Mouse (Mus musculus): ENCODE measurements around the gene Grm4. TPM values are rescaled to one million over a fixed set of nuclear protein-coding genes. Genes with fewer than 3 reads are reported as not detected.

Grm4 gene
- polyA plus RNA-seq, 1 experiment from 2014 or later = not detected

GRCm38 (mm10) chr17:27457863-27458494, 63.2 kb downstream of the Grm4 start:
- H3K27me3 ChIP-seq (ENCODE audit: control insufficient read depth, insufficient read depth, low read length) = 0 out of 2 replicates have a peak, but pooled peaks cover 7% of the 10 kb centered on the region
- H3K36me3 ChIP-seq (ENCODE audit: control insufficient read depth, insufficient read depth, low read length) = no peaks in the 10 kb centered on the region
- no peak overlapping the region for H3K4me3 ChIP-seq (ENCODE audit: control insufficient read depth in 1 of 2, insufficient read depth in 1 of 2, low read depth in 1 of 2, low read length in 2 of 2)
- no peak overlapping the region for H3K27ac ChIP-seq (replicated peaks in 1 of 2; ENCODE audit: control insufficient read depth in 1 of 2, insufficient read depth in 1 of 2, low read depth in 2 of 2, low read length in 2 of 2)
- no peak overlapping the region for H3K4me2 ChIP-seq (ENCODE audit: low read length)
- WGBS = 58% methylated on average over 3 of the region's 3 CpGs
- ATAC-seq (ENCODE audit: insufficient number of reproducible peaks, insufficient read depth, low FRiP score, low read depth) = no peak
- no peaks in the 10 kb centered on the region for H3K9me3 ChIP-seq (ENCODE audit: control insufficient read depth, low read length)
- H3K9ac ChIP-seq (ENCODE audit: low read length) = no peak overlapping the region
- no peaks in the 10 kb centered on the region for H3K4me1 ChIP-seq (ENCODE audit: control insufficient read depth in 2 of 2, insufficient read depth in 2 of 2, low read length in 2 of 2)

GRCm38 (mm10) chr17:27457038-27457577, 64.1 kb downstream of the Grm4 start:
- Histone ChIP-seq H3K27me3 (ENCODE audit: control insufficient read depth, insufficient read depth, low read length) (0 out of 2 replicates have a peak, but pooled peaks cover 7% of the 10 kb centered on the region), H3K4me3 (ENCODE audit: control insufficient read depth in 1 of 2, insufficient read depth in 1 of 2, low read depth in 1 of 2, low read length in 2 of 2) (no peak overlapping the region), H3K27ac (replicated peaks in 1 of 2; ENCODE audit: control insufficient read depth in 1 of 2, insufficient read depth in 1 of 2, low read depth in 2 of 2, low read length in 2 of 2) (no peak overlapping the region), H3K9me3 (ENCODE audit: control insufficient read depth, low read length) (no peaks in the 10 kb centered on the region), H3K4me2 (ENCODE audit: low read length) (no peak overlapping the region), H3K36me3 (ENCODE audit: control insufficient read depth, insufficient read depth, low read length) (no peaks in the 10 kb centered on the region), H3K4me1 (ENCODE audit: control insufficient read depth in 2 of 2, insufficient read depth in 2 of 2, low read length in 2 of 2) (no peaks in the 10 kb centered on the region), H3K9ac (ENCODE audit: low read length) (no peak overlapping the region)
- WGBS = 88% methylated on average over 9 of the region's 9 CpGs
- no peak for ATAC-seq (ENCODE audit: insufficient number of reproducible peaks, insufficient read depth, low FRiP score, low read depth)

- no peaks in the 10 kb centered on the region for H3K9me3 ChIP-seq (ENCODE audit: control insufficient read depth, low read length)
- 76% methylated on average over 11 of the region's 11 CpGs for WGBS
- H3K4me1 ChIP-seq (ENCODE audit: control insufficient read depth in 2 of 2, insufficient read depth in 2 of 2, low read length in 2 of 2) = no peaks in the 10 kb centered on the region
- H3K36me3 ChIP-seq (ENCODE audit: control insufficient read depth, insufficient read depth, low read length) = no peaks in the 10 kb centered on the region
- no peak overlapping the region for H3K4me3 ChIP-seq (ENCODE audit: control insufficient read depth in 1 of 2, insufficient read depth in 1 of 2, low read depth in 1 of 2, low read length in 2 of 2)
- ATAC-seq (ENCODE audit: insufficient number of reproducible peaks, insufficient read depth, low FRiP score, low read depth) = no peak
- H3K4me2 ChIP-seq (ENCODE audit: low read length) = no peak overlapping the region
- H3K27me3 ChIP-seq (ENCODE audit: control insufficient read depth, insufficient read depth, low read length) = 0 out of 2 replicates have a peak, but pooled peaks cover 7% of the 10 kb centered on the region
- H3K9ac ChIP-seq (ENCODE audit: low read length) = no peak overlapping the region
- H3K27ac ChIP-seq (replicated peaks in 1 of 2; ENCODE audit: control insufficient read depth in 1 of 2, insufficient read depth in 1 of 2, low read depth in 2 of 2, low read length in 2 of 2) = no peak overlapping the region
Measured at GRCm38 (mm10) chr17:27456364-27456763, 64.8 kb downstream of the Grm4 start.

GRCm38 (mm10) chr17:27455012-27455784, 66.0 kb downstream of the Grm4 start:
- H3K9me3 ChIP-seq (ENCODE audit: control insufficient read depth, low read length) = no peaks in the 10 kb centered on the region
- H3K36me3 ChIP-seq (ENCODE audit: control insufficient read depth, insufficient read depth, low read length) = no peaks in the 10 kb centered on the region
- H3K27ac ChIP-seq (replicated peaks in 1 of 2; ENCODE audit: control insufficient read depth in 1 of 2, insufficient read depth in 1 of 2, low read depth in 2 of 2, low read length in 2 of 2) = no peak overlapping the region
- no peak for ATAC-seq (ENCODE audit: insufficient number of reproducible peaks, insufficient read depth, low FRiP score, low read depth)
- 0 out of 2 replicates have a peak, but pooled peaks cover 7% of the 10 kb centered on the region for H3K27me3 ChIP-seq (ENCODE audit: control insufficient read depth, insufficient read depth, low read length)
- H3K4me1 ChIP-seq (ENCODE audit: control insufficient read depth in 2 of 2, insufficient read depth in 2 of 2, low read length in 2 of 2) = no peaks in the 10 kb centered on the region
- WGBS = 69% methylated on average over 9 of the region's 9 CpGs
- H3K4me2 ChIP-seq (ENCODE audit: low read length) = no peak overlapping the region
- H3K9ac ChIP-seq (ENCODE audit: low read length) = no peak overlapping the region
- no peak overlapping the region for H3K4me3 ChIP-seq (ENCODE audit: control insufficient read depth in 1 of 2, insufficient read depth in 1 of 2, low read depth in 1 of 2, low read length in 2 of 2)

GRCm38 (mm10) chr17:27454396-27454795, 66.8 kb downstream of the Grm4 start:
- WGBS = 83% methylated on average over 11 of the region's 11 CpGs
- Histone ChIP-seq H3K36me3 (ENCODE audit: control insufficient read depth, insufficient read depth, low read length) (no peaks in the 10 kb centered on the region), H3K4me3 (ENCODE audit: control insufficient read depth in 1 of 2, insufficient read depth in 1 of 2, low read depth in 1 of 2, low read length in 2 of 2) (no peak overlapping the region), H3K9ac (ENCODE audit: low read length) (no peak overlapping the region), H3K4me2 (ENCODE audit: low read length) (no peak overlapping the region), H3K4me1 (ENCODE audit: control insufficient read depth in 2 of 2, insufficient read depth in 2 of 2, low read length in 2 of 2) (no peaks in the 10 kb centered on the region), H3K9me3 (ENCODE audit: control insufficient read depth, low read length) (no peaks in the 10 kb centered on the region), H3K27ac (replicated peaks in 1 of 2; ENCODE audit: control insufficient read depth in 1 of 2, insufficient read depth in 1 of 2, low read depth in 2 of 2, low read length in 2 of 2) (no peak overlapping the region), H3K27me3 (ENCODE audit: control insufficient read depth, insufficient read depth, low read length) (0 out of 2 replicates have a peak, but pooled peaks cover 10% of the 10 kb centered on the region)
- ATAC-seq (ENCODE audit: insufficient number of reproducible peaks, insufficient read depth, low FRiP score, low read depth) = no peak

GRCm38 (mm10) chr17:27453045-27453444, 68.2 kb downstream of the Grm4 start:
- H3K27ac ChIP-seq (replicated peaks in 1 of 2; ENCODE audit: control insufficient read depth in 1 of 2, insufficient read depth in 1 of 2, low read depth in 2 of 2, low read length in 2 of 2) = no peak overlapping the region
- no peak overlapping the region for H3K4me3 ChIP-seq (ENCODE audit: control insufficient read depth in 1 of 2, insufficient read depth in 1 of 2, low read depth in 1 of 2, low read length in 2 of 2)
- no peak overlapping the region for H3K9ac ChIP-seq (ENCODE audit: low read length)
- H3K9me3 ChIP-seq (ENCODE audit: control insufficient read depth, low read length) = no peaks in the 10 kb centered on the region
- 0 out of 2 replicates have a peak, but pooled peaks cover 5% of the 10 kb centered on the region for H3K27me3 ChIP-seq (ENCODE audit: control insufficient read depth, insufficient read depth, low read length)
- H3K36me3 ChIP-seq (ENCODE audit: control insufficient read depth, insufficient read depth, low read length) = no peaks in the 10 kb centered on the region
- no peak for ATAC-seq (ENCODE audit: insufficient number of reproducible peaks, insufficient read depth, low FRiP score, low read depth)
- no peak overlapping the region for H3K4me2 ChIP-seq (ENCODE audit: low read length)
- no peaks in the 10 kb centered on the region for H3K4me1 ChIP-seq (ENCODE audit: control insufficient read depth in 2 of 2, insufficient read depth in 2 of 2, low read length in 2 of 2)
- WGBS = 54% methylated on average over 8 of the region's 8 CpGs

GRCm38 (mm10) chr17:27451787-27452186, 69.4 kb downstream of the Grm4 start:
- 0 out of 2 replicates have a peak, but pooled peaks cover 5% of the 10 kb centered on the region for H3K27me3 ChIP-seq (ENCODE audit: control insufficient read depth, insufficient read depth, low read length)
- H3K4me2 ChIP-seq (ENCODE audit: low read length) = no peak overlapping the region
- ATAC-seq (ENCODE audit: insufficient number of reproducible peaks, insufficient read depth, low FRiP score, low read depth) = no peak
- no peak overlapping the region for H3K4me3 ChIP-seq (ENCODE audit: control insufficient read depth in 1 of 2, insufficient read depth in 1 of 2, low read depth in 1 of 2, low read length in 2 of 2)
- no peak overlapping the region for H3K27ac ChIP-seq (replicated peaks in 1 of 2; ENCODE audit: control insufficient read depth in 1 of 2, insufficient read depth in 1 of 2, low read depth in 2 of 2, low read length in 2 of 2)
- H3K9me3 ChIP-seq (ENCODE audit: control insufficient read depth, low read length) = no peaks in the 10 kb centered on the region
- 18% methylated on average over 9 of the region's 9 CpGs for WGBS
- no peaks in the 10 kb centered on the region for H3K36me3 ChIP-seq (ENCODE audit: control insufficient read depth, insufficient read depth, low read length)
- H3K4me1 ChIP-seq (ENCODE audit: control insufficient read depth in 2 of 2, insufficient read depth in 2 of 2, low read length in 2 of 2) = no peaks in the 10 kb centered on the region
- no peak overlapping the region for H3K9ac ChIP-seq (ENCODE audit: low read length)

All from heart, embryonic 14.5 days (tissue).